Mouse (Mus musculus): ENCODE results near the gene Tlr9.

GRCm38 (mm10) chr9:106215341-106216125, 6.9 kb upstream of the Tlr9 start:
- no peak for TF ChIP-seq POLR2A (IDR thresholded peaks at IDR 0.05; ENCODE audit: low read depth, low read length)
- no peak for TF ChIP-seq CTCF (IDR thresholded peaks at IDR 0.05; ENCODE audit: borderline replicate concordance, insufficient read depth, low read length)
